Mouse (Mus musculus): Measurements from ENCODE around the gene Wdr20rt. TPM values are rescaled to one million over a fixed set of nuclear protein-coding genes. Genes with fewer than 3 reads are reported as not detected.

Wdr20rt gene
- polyA plus RNA-seq, 1 experiment from 2014 or later: not detected

GRCm38 (mm10) chr12:65258212-65259138 is 33.2 kb downstream of the Wdr20rt start:
- Histone ChIP-seq H3K9ac (no peak overlapping the region), H3K36me3 (no peaks in the 10 kb centered on the region), H3K27me3 (no peaks in the 10 kb centered on the region), H3K4me1 (replicated peaks) (peaks cover 14% of the 10 kb centered on the region; the same call in 1 of the 2 replicates), H3K4me2 (peak overlapping the region; percentile 60), H3K4me3 (peak overlapping the region; percentile 40), H3K9me3 (replicated peaks) (no peaks in the 10 kb centered on the region), H3K27ac (peak overlapping the region; percentile 70)
- peak; percentile 64; the same call in 1 of the 2 replicates for ATAC-seq (replicated peaks; ENCODE audit: insufficient number of reproducible peaks, insufficient read depth, low FRiP score, low read depth)
- WGBS: 32% methylated on average over 19 of the region's 19 CpGs

- Histone ChIP-seq H3K27me3 (no peaks in the 10 kb centered on the region), H3K27ac (peak overlapping the region; percentile 70), H3K9me3 (replicated peaks) (no peaks in the 10 kb centered on the region), H3K4me3 (peak overlapping the region; percentile 40), H3K9ac (no peak overlapping the region), H3K4me2 (peak overlapping the region; percentile 60), H3K4me1 (replicated peaks) (peaks cover 14% of the 10 kb centered on the region; the same call in 1 of the 2 replicates), H3K36me3 (no peaks in the 10 kb centered on the region)
- no peak for ATAC-seq (replicated peaks; ENCODE audit: insufficient number of reproducible peaks, insufficient read depth, low FRiP score, low read depth)
- 54% methylated on average over 13 of the region's 13 CpGs for WGBS
Observed at GRCm38 (mm10) chr12:65259139-65260111, 34.1 kb downstream of the Wdr20rt start.

- H3K4me2 ChIP-seq: no peak overlapping the region
- H3K4me1 ChIP-seq (replicated peaks): no peaks in the 10 kb centered on the region
- H3K4me3 ChIP-seq: no peak overlapping the region
- 74% methylated on average over 5 of the region's 5 CpGs for WGBS
- no peaks in the 10 kb centered on the region for H3K36me3 ChIP-seq
- no peak overlapping the region for H3K9ac ChIP-seq
- H3K27me3 ChIP-seq: no peaks in the 10 kb centered on the region
- no peak for ATAC-seq (replicated peaks; ENCODE audit: insufficient number of reproducible peaks, insufficient read depth, low FRiP score, low read depth)
- no peak overlapping the region for H3K27ac ChIP-seq
- no peaks in the 10 kb centered on the region for H3K9me3 ChIP-seq (replicated peaks)
Observed at GRCm38 (mm10) chr12:65268311-65268984, 43.1 kb downstream of the Wdr20rt start.

- WGBS: 74% methylated on average over 5 of the region's 5 CpGs
- no peak for ATAC-seq (replicated peaks; ENCODE audit: insufficient number of reproducible peaks, insufficient read depth, low FRiP score, low read depth)
Observed at GRCm38 (mm10) chr12:65269406-65269805, 44.1 kb downstream of the Wdr20rt start.

GRCm38 (mm10) chr12:65273807-65274206 is 48.5 kb downstream of the Wdr20rt start:
- no peaks in the 10 kb centered on the region for H3K27me3 ChIP-seq
- H3K4me3 ChIP-seq: no peak overlapping the region
- no peak overlapping the region for H3K4me2 ChIP-seq
- no peaks in the 10 kb centered on the region for H3K9me3 ChIP-seq (replicated peaks)
- ATAC-seq (replicated peaks; ENCODE audit: insufficient number of reproducible peaks, insufficient read depth, low FRiP score, low read depth): no peak
- no peak overlapping the region for H3K27ac ChIP-seq
- H3K36me3 ChIP-seq: no peaks in the 10 kb centered on the region
- WGBS: 50% methylated on average over 4 of the region's 4 CpGs
- H3K9ac ChIP-seq: no peak overlapping the region
- H3K4me1 ChIP-seq (replicated peaks): no peaks in the 10 kb centered on the region

More at GRCm38 (mm10) chr12:65269406-65269805, 44.1 kb downstream of the Wdr20rt start:
- Histone ChIP-seq H3K9me3 (replicated peaks) (no peaks in the 10 kb centered on the region), H3K4me3 (no peak overlapping the region), H3K27me3 (no peaks in the 10 kb centered on the region), H3K4me1 (replicated peaks) (no peaks in the 10 kb centered on the region), H3K27ac (no peak overlapping the region), H3K36me3 (no peaks in the 10 kb centered on the region), H3K9ac (no peak overlapping the region), H3K4me2 (no peak overlapping the region)

Other genes starting within 250 kb of the Wdr20rt start
- 27.8 and 31.2 TPM in 2 replicates for gene Prpf39, start 189.2 kb upstream of the Wdr20rt start, polyA plus RNA-seq (2015; fragmentation: Nextera tagmentation; extraction: Ambion mirVana)
- 404 and 579 TPM in 2 replicates for gene Fkbp3, start 151.5 kb upstream of the Wdr20rt start, polyA plus RNA-seq (2015; fragmentation: Nextera tagmentation; extraction: Ambion mirVana)
- gene Fancm, start 149.9 kb upstream of the Wdr20rt start, polyA plus RNA-seq (2015; fragmentation: Nextera tagmentation; extraction: Ambion mirVana): 4.9 and 5.1 TPM in 2 replicates
- 29.2 and 35.0 TPM in 2 replicates for gene Mis18bp1, start 52.9 kb upstream of the Wdr20rt start, polyA plus RNA-seq (2015; fragmentation: Nextera tagmentation; extraction: Ambion mirVana)

Measured in heart, embryonic 15.5 days (tissue).